Comparison of ENCODE assay signal across 8 mouse cellular contexts in genomic region chr1:131528561-131529166, GRCm38 (mm10). TPM values are rescaled to one million over a fixed set of nuclear protein-coding genes. Genes with fewer than 3 reads are reported as not detected.
DNase-seq lines count a peak whose midpoint lies in the region; ATAC-seq lines count a peak whose summit lies in the region.

No protein-coding gene starts in this region.

- H3K4me2 ChIP-seq in kidney, embryonic 15.5 days, result peak overlapping the region; percentile 94
- peak overlapping the region; percentile 85 for H3K4me2 ChIP-seq in hindbrain, embryonic 11.5 days (replicated peaks; ENCODE audit: low read depth, low read length)

- H3K27ac ChIP-seq in kidney, embryonic 15.5 days, result peak overlapping the region; percentile 91
- H3K27ac ChIP-seq in hindbrain, embryonic 11.5 days (ENCODE audit: low read depth, low read length), result no peak overlapping the region
- H3K27ac ChIP-seq in midbrain, embryonic 10.5 days (replicated peaks), result peak overlapping the region; percentile 93

- H3K27me3 ChIP-seq in kidney, embryonic 15.5 days, result no peaks in the 10 kb centered on the region
- no peaks in the 10 kb centered on the region for H3K27me3 ChIP-seq in hindbrain, embryonic 11.5 days (ENCODE audit: control insufficient read depth, insufficient read depth, low read length)
- no peaks in the 10 kb centered on the region for H3K27me3 ChIP-seq in midbrain, embryonic 10.5 days (ENCODE audit: low read depth, poor library complexity, severe bottlenecking)

- peaks cover 37% of the 10 kb centered on the region for H3K4me1 ChIP-seq in kidney, embryonic 15.5 days
- H3K4me1 ChIP-seq in hindbrain, embryonic 11.5 days (replicated peaks; ENCODE audit: control insufficient read depth, insufficient read depth, low read length), result peaks cover 6% of the 10 kb centered on the region
- peaks cover 61% of the 10 kb centered on the region for H3K4me1 ChIP-seq in midbrain, embryonic 10.5 days

- peak overlapping the region; percentile 78 for H3K4me3 ChIP-seq in kidney, embryonic 15.5 days (replicated peaks)
- peak overlapping the region; percentile 83 for H3K4me3 ChIP-seq in hindbrain, embryonic 11.5 days (ENCODE audit: low read depth, low read length)
- H3K4me3 ChIP-seq in midbrain, embryonic 10.5 days, result peak overlapping the region; percentile 91

- 0 out of 2 replicates have a peak, but pooled peaks cover 2% of the 10 kb centered on the region for H3K36me3 ChIP-seq in kidney, embryonic 15.5 days
- H3K36me3 ChIP-seq in hindbrain, embryonic 11.5 days (ENCODE audit: control insufficient read depth, insufficient read depth, low read length), result no peaks in the 10 kb centered on the region
- 0 out of 2 replicates have a peak, but pooled peaks cover 2% of the 10 kb centered on the region for H3K36me3 ChIP-seq in midbrain, embryonic 10.5 days

- no peak for DNase-seq in kidney, postnatal 10 days
- DNase-seq in T-cell, adult 2 months (ENCODE audit: low spot score), result peak; percentile 6
- DNase-seq in hindbrain, embryonic 11.5 days (ENCODE audit: low spot score), result peak; percentile 18
- peak; percentile 34 for DNase-seq in midbrain, embryonic 10.5 days (ENCODE audit: low spot score)
- no peak for DNase-seq in gastrocnemius, adult 8-10 months (ENCODE audit: low spot score in 2 of 2)
- no peak for DNase-seq in thymus, postnatal 25 days
- no peak for DNase-seq in layer of hippocampus, postnatal 25 days (ENCODE audit: extremely low spot score in 1 of 2, low spot score in 1 of 2)

- peak overlapping the region; percentile 65 for H3K9ac ChIP-seq in kidney, embryonic 15.5 days
- H3K9ac ChIP-seq in hindbrain, embryonic 11.5 days (ENCODE audit: low read depth, low read length), result peak overlapping the region; percentile 38

- WGBS in kidney, embryonic 15.5 days, result 2% methylated on average over 9 of the region's 9 CpGs
- 2% methylated on average over 9 of the region's 9 CpGs for WGBS in hindbrain, embryonic 11.5 days
- 3% methylated on average over 9 of the region's 9 CpGs for WGBS in midbrain, embryonic 10.5 days

- ATAC-seq in kidney, embryonic 15.5 days (replicated peaks; ENCODE audit: low FRiP score), result no peak
- no peak for ATAC-seq in hindbrain, embryonic 11.5 days (ENCODE audit: low FRiP score)

- H3K9me3 ChIP-seq in kidney, embryonic 15.5 days (replicated peaks), result no peaks in the 10 kb centered on the region
- no peaks in the 10 kb centered on the region for H3K9me3 ChIP-seq in hindbrain, embryonic 11.5 days (ENCODE audit: control insufficient read depth, low read length)
- no peaks in the 10 kb centered on the region for H3K9me3 ChIP-seq in midbrain, embryonic 10.5 days (replicated peaks)

RNA-seq across cellular contexts. Expression of gene Fam72a, which starts 1.0 kb away (rescaled TPM):
- polyA plus RNA-seq in kidney, embryonic 15.5 days (2015; fragmentation: Nextera tagmentation; extraction: Ambion mirVana), result 2.7 and 3.1 TPM in 2 replicates
- 3.9 and 4.1 TPM in 2 replicates for polyA plus RNA-seq in hindbrain, embryonic 11.5 days (2014; fragmentation: Nextera tagmentation; extraction: Ambion mirVana)
- 4.4 and 5.7 TPM in 2 replicates for polyA plus RNA-seq in midbrain, embryonic 10.5 days (2016; fragmentation: Nextera tagmentation; extraction: Ambion mirVana)
- under 1 TPM; 0.20 to 0.51 (median 0.24) TPM for total RNA-seq in gastrocnemius, adult 8-10 months (2022)
- total RNA-seq in layer of hippocampus, postnatal 25 days (2021), result 1 to 10 TPM; 1.2 to 1.8 TPM

RNA-seq across cellular contexts. Expression of gene Srgap2, which starts 1.5 kb away (rescaled TPM):
- polyA plus RNA-seq in kidney, embryonic 15.5 days (2015; fragmentation: Nextera tagmentation; extraction: Ambion mirVana), result 13.5 and 14.4 TPM in 2 replicates
- 15.1 and 24.8 TPM in 2 replicates for polyA plus RNA-seq in hindbrain, embryonic 11.5 days (2014; fragmentation: Nextera tagmentation; extraction: Ambion mirVana)
- 16.9 and 18.7 TPM in 2 replicates for polyA plus RNA-seq in midbrain, embryonic 10.5 days (2016; fragmentation: Nextera tagmentation; extraction: Ambion mirVana)
- 10 to 100 TPM in 2 of 4 experiments, 1 to 10 TPM in 2; 7.5 to 14.1 (median 10.9) TPM for total RNA-seq in gastrocnemius, adult 8-10 months (2022)
- total RNA-seq in layer of hippocampus, postnatal 25 days (2021), result 10 to 100 TPM; 71.6 to 92.4 TPM

Comparison
In these comparisons a context has a peak if more than half of its experiments do, and no peak if none do; other contexts are left out.
1. DNase-seq: peak in T-cell, adult 2 months (single experiment), hindbrain, embryonic 11.5 days (single experiment) and midbrain, embryonic 10.5 days (single experiment); none in kidney, postnatal 10 days (single experiment), gastrocnemius, adult 8-10 months (0 of 2), thymus, postnatal 25 days (single experiment) and layer of hippocampus, postnatal 25 days (0 of 2).
2. Peak in every context shown above with its lines, with median percentiles within 50 percentile points of each other: H3K4me3 ChIP-seq.